Mouse (Mus musculus): Measurements from ENCODE around the gene Fam69a.

DNA sequence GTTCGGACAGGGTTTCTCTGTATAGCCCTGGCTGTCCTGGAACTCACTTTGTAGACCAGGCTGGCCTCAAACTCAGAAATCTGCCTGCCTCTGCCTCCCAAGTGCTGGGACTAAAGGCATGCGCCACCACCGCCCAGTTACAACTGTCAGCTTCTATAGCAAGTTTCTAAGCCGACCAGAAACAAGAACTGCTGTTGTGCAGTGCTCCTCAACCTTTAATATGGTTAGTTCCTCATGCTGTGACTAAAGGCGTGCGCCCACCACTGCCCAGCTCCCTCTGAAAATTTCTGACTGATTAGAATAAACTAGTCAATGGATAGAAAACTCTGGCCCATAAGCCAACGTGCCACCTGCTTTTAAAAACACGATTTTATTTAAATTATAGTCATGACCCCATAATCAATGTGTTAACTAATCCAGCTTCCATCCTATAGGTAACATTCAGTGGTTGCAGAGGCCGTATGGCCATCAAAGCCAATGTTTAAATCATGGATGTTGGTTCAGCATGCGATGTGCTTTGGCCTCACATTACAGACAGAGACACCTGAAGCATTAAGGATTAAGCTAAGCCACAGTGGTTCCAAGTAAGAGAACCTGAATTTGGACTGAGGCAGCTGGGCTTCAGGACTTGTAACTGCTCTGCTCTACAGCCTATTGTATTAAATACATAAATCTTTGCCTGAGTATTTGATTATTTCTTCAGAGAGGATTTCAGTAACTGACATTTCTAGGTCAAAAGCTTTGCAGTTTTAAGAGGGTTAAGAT, 50.1 kb downstream of the Fam69a start:
- TF ChIP-seq EP300 (IDR thresholded peaks at IDR 0.05; ENCODE audit: low read depth) (no peak), CTCF (IDR thresholded peaks at IDR 0.05; ENCODE audit: low read depth) (no peak)
